Mouse (Mus musculus): ENCODE data around the gene Wfdc6b.

DNA sequence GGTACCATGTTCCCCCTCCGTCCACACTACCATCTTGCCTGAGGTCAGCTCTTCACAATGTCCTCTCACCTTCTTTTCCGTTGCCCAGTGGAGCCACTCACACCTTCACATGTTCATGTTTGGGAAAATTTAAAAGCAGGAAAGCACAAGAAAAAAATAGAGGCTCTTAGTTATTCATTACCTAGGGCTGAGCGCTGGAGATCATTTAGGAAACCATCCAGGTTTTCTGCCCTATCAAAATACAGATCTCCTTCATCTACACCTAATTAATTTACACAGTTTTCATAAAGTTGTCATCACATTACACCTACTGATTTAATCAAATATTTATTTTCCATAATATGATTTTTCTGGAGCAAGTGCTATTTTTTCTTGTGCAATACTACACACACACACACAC lies 25.4 kb downstream of the Wfdc6b start, which contains the start of gene Wfdc16:
- TF ChIP-seq POLR2A (IDR thresholded peaks at IDR 0.05; ENCODE audit: insufficient read depth, low read depth, low read length): no peak
- no peak for TF ChIP-seq CTCF (IDR thresholded peaks at IDR 0.05; ENCODE audit: insufficient read depth, low read depth, low read length)

All from olfactory bulb, adult 2 months (tissue).